Mouse (Mus musculus): ENCODE measurements around the gene Ntn3. TPM values are rescaled to one million over a fixed set of nuclear protein-coding genes. Genes with fewer than 3 reads are reported as not detected.

The Ntn3 gene
- polyA plus RNA-seq, 1 experiment from 2014 or later = 20.3 TPM

- Histone ChIP-seq H3K9me3 (no peaks in the 10 kb centered on the region), H3K4me1 (peaks cover 15% of the 10 kb centered on the region), H3K4me3 (no peak overlapping the region), H3K9ac (no peak overlapping the region), H3K36me3 (peaks cover 10% of the 10 kb centered on the region; the same call in 1 of the 2 replicates), H3K27me3 (no peaks in the 10 kb centered on the region), H3K4me2 (replicated peaks) (0 out of 2 replicates have a peak overlapping the region, but pooled peaks have one; percentile 83), H3K27ac (peak overlapping the region; percentile 7; the same call in 1 of the 2 replicates)
- ATAC-seq (ENCODE audit: insufficient number of reproducible peaks, insufficient read depth, low FRiP score, low TSS enrichment) = no peak
- 77% methylated on average over 5 of the region's 5 CpGs for WGBS
Observed at GRCm38 (mm10) chr17:24170729-24171128, 38.6 kb downstream of the Ntn3 start.

- no peaks in the 10 kb centered on the region for H3K9me3 ChIP-seq
- peak overlapping the region; percentile 83 for H3K4me2 ChIP-seq (replicated peaks)
- no peaks in the 10 kb centered on the region for H3K27me3 ChIP-seq
- 74% methylated on average over 3 of the region's 3 CpGs for WGBS
- H3K4me1 ChIP-seq = peaks cover 15% of the 10 kb centered on the region
- H3K36me3 ChIP-seq = peaks cover 15% of the 10 kb centered on the region
- no peak for ATAC-seq (ENCODE audit: insufficient number of reproducible peaks, insufficient read depth, low FRiP score, low TSS enrichment)
- peak overlapping the region; percentile 91 for H3K4me3 ChIP-seq
- peak overlapping the region; percentile 86; the same call in 1 of the 2 replicates for H3K9ac ChIP-seq
- peak overlapping the region; percentile 7; the same call in 1 of the 2 replicates for H3K27ac ChIP-seq
Observed at GRCm38 (mm10) chr17:24170125-24170524, 39.2 kb downstream of the Ntn3 start.

- under 1% methylated on average over 57 of the region's 58 CpGs for WGBS
- peak; percentile 82 for ATAC-seq (ENCODE audit: insufficient number of reproducible peaks, insufficient read depth, low FRiP score, low TSS enrichment)
- Histone ChIP-seq H3K4me1 (peaks cover 15% of the 10 kb centered on the region), H3K4me3 (peak within 1 kb of the TSS; percentile 91), H3K9me3 (no peaks in the 10 kb centered on the region), H3K36me3 (peaks cover 21% of the 10 kb centered on the region), H3K4me2 (replicated peaks) (peak within 1 kb of the TSS; percentile 83), H3K27ac (peak within 1 kb of the TSS; percentile 95), H3K27me3 (no peaks in the 10 kb centered on the region), H3K9ac (peak within 1 kb of the TSS; percentile 86)
Observed at GRCm38 (mm10) chr17:24169317-24170065, 39.8 kb downstream of the Ntn3 start, which contains the start of gene Atp6v0c. Gene Atp6v0c, minus strand, starts transcription at chr17:24169702.

- WGBS = under 1% methylated on average over 41 of the region's 41 CpGs
- peak overlapping the region; percentile 95 for H3K27ac ChIP-seq
- peaks cover 15% of the 10 kb centered on the region for H3K4me1 ChIP-seq
- peak; percentile 57 for ATAC-seq (ENCODE audit: insufficient number of reproducible peaks, insufficient read depth, low FRiP score, low TSS enrichment)
- H3K4me2 ChIP-seq (replicated peaks) = peak overlapping the region; percentile 83
- H3K9ac ChIP-seq = peak overlapping the region; percentile 86
- peaks cover 22% of the 10 kb centered on the region for H3K36me3 ChIP-seq
- peak overlapping the region; percentile 91 for H3K4me3 ChIP-seq
- no peaks in the 10 kb centered on the region for H3K9me3 ChIP-seq
- no peaks in the 10 kb centered on the region for H3K27me3 ChIP-seq
Observed at GRCm38 (mm10) chr17:24168590-24169277, 40.6 kb downstream of the Ntn3 start.

GRCm38 (mm10) chr17:24167891-24168505 is 41.3 kb downstream of the Ntn3 start:
- peak overlapping the region; percentile 83 for H3K4me2 ChIP-seq (replicated peaks)
- no peak for ATAC-seq (ENCODE audit: insufficient number of reproducible peaks, insufficient read depth, low FRiP score, low TSS enrichment)
- WGBS = 61% methylated on average over 7 of the region's 7 CpGs
- no peaks in the 10 kb centered on the region for H3K27me3 ChIP-seq
- H3K36me3 ChIP-seq = peaks cover 22% of the 10 kb centered on the region
- no peaks in the 10 kb centered on the region for H3K9me3 ChIP-seq
- peaks cover 16% of the 10 kb centered on the region for H3K4me1 ChIP-seq
- H3K9ac ChIP-seq = peak overlapping the region; percentile 86
- H3K4me3 ChIP-seq = peak overlapping the region; percentile 91
- 0 out of 2 replicates have a peak overlapping the region, but pooled peaks have one; percentile 95 for H3K27ac ChIP-seq

- peaks cover 23% of the 10 kb centered on the region for H3K4me1 ChIP-seq
- H3K36me3 ChIP-seq = peaks cover 22% of the 10 kb centered on the region
- no peak overlapping the region for H3K27ac ChIP-seq
- H3K9me3 ChIP-seq = no peaks in the 10 kb centered on the region
- no peak overlapping the region for H3K4me2 ChIP-seq (replicated peaks)
- no peak overlapping the region for H3K9ac ChIP-seq
- H3K4me3 ChIP-seq = no peak overlapping the region
- H3K27me3 ChIP-seq = no peaks in the 10 kb centered on the region
- WGBS = 86% methylated on average over 6 of the region's 6 CpGs
- no peak for ATAC-seq (ENCODE audit: insufficient number of reproducible peaks, insufficient read depth, low FRiP score, low TSS enrichment)
Observed at GRCm38 (mm10) chr17:24167120-24167519, 42.2 kb downstream of the Ntn3 start.

- H3K36me3 ChIP-seq = peaks cover 22% of the 10 kb centered on the region
- 80% methylated on average over 11 of the region's 11 CpGs for WGBS
- peak overlapping the region; percentile 4; the same call in 1 of the 2 replicates for H3K9ac ChIP-seq
- no peak for ATAC-seq (ENCODE audit: insufficient number of reproducible peaks, insufficient read depth, low FRiP score, low TSS enrichment)
- H3K4me2 ChIP-seq (replicated peaks) = no peak overlapping the region
- no peaks in the 10 kb centered on the region for H3K9me3 ChIP-seq
- H3K27ac ChIP-seq = no peak overlapping the region
- H3K4me3 ChIP-seq = no peak overlapping the region
- H3K4me1 ChIP-seq = peaks cover 18% of the 10 kb centered on the region
- H3K27me3 ChIP-seq = no peaks in the 10 kb centered on the region
Observed at GRCm38 (mm10) chr17:24164566-24165259, 44.6 kb downstream of the Ntn3 start.

- peak within 1 kb of the TSS; percentile 82 for H3K27ac ChIP-seq
Observed at GRCm38 (mm10) chr17:24163176-24163962, 46.0 kb downstream of the Ntn3 start, which contains the start of gene Amdhd2. Gene Amdhd2, minus strand, starts transcription at chr17:24163766.

GRCm38 (mm10) chr17:24162584-24163175 is 46.7 kb downstream of the Ntn3 start:
- H3K36me3 ChIP-seq = peaks cover 28% of the 10 kb centered on the region
- H3K4me3 ChIP-seq = peak overlapping the region; percentile 82
- no peaks in the 10 kb centered on the region for H3K9me3 ChIP-seq
- 27% methylated on average over 17 of the region's 17 CpGs for WGBS
- peak overlapping the region; percentile 79 for H3K9ac ChIP-seq
- peaks cover 12% of the 10 kb centered on the region for H3K4me1 ChIP-seq
- H3K4me2 ChIP-seq (replicated peaks) = peak overlapping the region; percentile 93
- H3K27ac ChIP-seq = peak overlapping the region; percentile 82; the same call in 1 of the 2 replicates
- 0 out of 2 replicates have a peak, but pooled peaks have one; percentile 2 for ATAC-seq (ENCODE audit: insufficient number of reproducible peaks, insufficient read depth, low FRiP score, low TSS enrichment)
- H3K27me3 ChIP-seq = no peaks in the 10 kb centered on the region

More at GRCm38 (mm10) chr17:24163176-24163962, 46.0 kb downstream of the Ntn3 start, which contains the start of gene Amdhd2:
- Histone ChIP-seq H3K4me1 (peaks cover 18% of the 10 kb centered on the region), H3K36me3 (peaks cover 22% of the 10 kb centered on the region), H3K9ac (peak within 1 kb of the TSS; percentile 79), H3K4me2 (replicated peaks) (peak within 1 kb of the TSS; percentile 93), H3K4me3 (peak within 1 kb of the TSS; percentile 82), H3K9me3 (no peaks in the 10 kb centered on the region), H3K27me3 (no peaks in the 10 kb centered on the region)
- peak; percentile 91 for ATAC-seq (ENCODE audit: insufficient number of reproducible peaks, insufficient read depth, low FRiP score, low TSS enrichment)
- WGBS = under 1% methylated on average over 47 of the region's 47 CpGs

GRCm38 (mm10) chr17:24161466-24161865 is 47.9 kb downstream of the Ntn3 start:
- no peak for ATAC-seq (ENCODE audit: insufficient number of reproducible peaks, insufficient read depth, low FRiP score, low TSS enrichment)
- Histone ChIP-seq H3K4me2 (replicated peaks) (no peak overlapping the region), H3K4me1 (peaks cover 8% of the 10 kb centered on the region), H3K9me3 (no peaks in the 10 kb centered on the region), H3K27ac (no peak overlapping the region), H3K36me3 (peaks cover 28% of the 10 kb centered on the region), H3K4me3 (no peak overlapping the region), H3K27me3 (no peaks in the 10 kb centered on the region), H3K9ac (no peak overlapping the region)
- 78% methylated on average over 5 of the region's 5 CpGs for WGBS
